Mouse (Mus musculus): ENCODE data around the gene Bpifb6.

Bpifb6 gene

DNA sequence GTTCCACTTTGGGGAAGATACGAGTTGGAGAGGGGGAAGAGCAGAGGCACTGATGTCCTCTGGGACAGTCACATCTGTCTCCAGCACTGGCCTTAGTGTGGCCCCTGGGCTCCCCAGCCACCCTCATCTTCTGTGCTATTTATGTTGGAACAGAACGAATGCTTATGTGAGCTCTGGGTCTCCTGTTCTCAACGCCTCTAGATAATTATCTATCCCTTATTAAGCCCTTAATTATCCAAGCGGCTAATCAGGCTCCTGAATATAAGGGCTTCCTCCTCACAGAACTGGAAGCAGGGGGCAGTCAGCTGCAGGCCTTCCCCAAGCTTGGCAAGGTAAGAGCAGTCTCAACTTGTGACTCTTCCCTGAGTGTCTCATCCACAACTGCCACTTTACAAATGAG, at the start of gene Bpifb6:
Gene Bpifb6 (plus strand): TSS at position 301 of the 400 bp plus-strand sequence.
- no peak for DNase-seq

DNA sequence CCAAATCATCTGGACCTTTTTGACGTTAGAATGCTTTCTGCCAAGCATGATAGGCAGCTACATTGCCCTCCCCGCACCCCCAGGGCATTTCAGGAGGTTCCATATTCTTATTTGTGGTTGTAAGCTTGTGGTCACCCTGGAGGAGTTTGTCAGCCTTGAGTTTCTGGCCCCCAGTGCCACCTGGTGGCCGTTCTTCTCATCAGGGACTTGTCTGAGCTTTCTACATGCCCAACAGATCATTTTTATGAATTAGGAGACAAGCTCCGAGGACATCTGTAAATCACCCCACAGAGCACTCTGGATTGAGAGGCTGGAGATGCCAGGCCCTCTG, 49.2 kb upstream of the Bpifb6 start:
- peak in 1 of 2 experiments; percentile 50 for DNase-seq

DNA sequence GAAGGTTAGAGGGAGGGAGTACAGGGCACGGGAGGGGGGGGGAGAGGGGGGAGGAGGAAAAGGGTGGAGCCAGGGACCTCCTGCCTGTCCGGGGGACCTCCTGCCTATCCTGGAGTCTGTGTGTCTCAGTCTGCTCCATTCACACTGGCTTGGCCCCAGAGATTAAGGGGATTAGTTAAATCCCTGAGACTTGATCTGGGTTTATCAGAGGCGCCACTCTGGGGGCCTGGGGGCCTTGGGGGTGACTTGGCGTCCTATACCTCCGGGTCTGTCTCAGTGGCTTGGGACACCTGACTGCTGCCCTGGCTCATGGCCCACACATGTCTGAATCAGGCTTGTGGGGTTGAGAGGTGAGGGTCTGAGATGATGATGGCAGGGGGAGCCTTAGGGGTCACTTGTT, 46.6 kb upstream of the Bpifb6 start:
- no peak for DNase-seq

DNA sequence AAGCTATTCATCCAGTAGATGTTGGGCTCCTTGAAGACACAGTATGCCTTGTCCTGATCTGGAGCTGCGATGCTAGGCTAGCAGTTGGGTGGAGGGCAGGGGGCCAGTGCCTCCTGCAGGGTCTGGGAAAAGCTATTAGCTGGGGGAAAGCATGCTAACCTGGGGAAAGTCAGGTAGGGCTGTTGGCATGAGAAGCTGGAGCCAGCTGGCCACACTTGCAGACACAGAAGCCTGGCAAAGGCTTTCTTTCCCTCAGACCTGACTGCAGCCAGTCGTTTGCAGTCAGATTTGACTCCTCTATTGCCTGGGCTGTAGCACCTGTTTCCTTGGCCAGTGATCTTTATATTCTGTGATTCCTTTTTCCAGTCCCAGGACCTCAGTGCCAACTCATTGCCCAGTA, 40.6 kb upstream of the Bpifb6 start:
- no peak for DNase-seq

DNA sequence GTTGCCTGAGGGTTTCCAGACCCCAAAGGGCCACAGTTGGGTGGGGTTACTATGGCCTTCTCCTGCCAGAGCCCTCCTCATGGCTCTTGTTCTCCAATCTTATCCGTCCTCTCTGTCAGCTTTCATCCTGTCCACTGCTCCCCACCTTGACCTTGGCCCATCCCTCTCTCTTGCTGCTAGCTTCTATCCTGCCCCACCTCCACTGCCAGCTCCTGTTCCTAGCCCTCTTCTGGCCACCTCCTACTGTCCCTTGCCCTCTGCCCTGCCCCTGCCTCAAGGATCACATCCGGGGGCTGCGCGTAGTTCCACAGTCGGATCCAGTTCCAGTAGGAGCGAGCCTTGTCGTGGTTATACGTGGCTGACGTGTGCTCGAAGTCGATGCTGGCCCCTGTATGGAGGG, 39.9 kb upstream of the Bpifb6 start:
- DNase-seq: no peak

DNA sequence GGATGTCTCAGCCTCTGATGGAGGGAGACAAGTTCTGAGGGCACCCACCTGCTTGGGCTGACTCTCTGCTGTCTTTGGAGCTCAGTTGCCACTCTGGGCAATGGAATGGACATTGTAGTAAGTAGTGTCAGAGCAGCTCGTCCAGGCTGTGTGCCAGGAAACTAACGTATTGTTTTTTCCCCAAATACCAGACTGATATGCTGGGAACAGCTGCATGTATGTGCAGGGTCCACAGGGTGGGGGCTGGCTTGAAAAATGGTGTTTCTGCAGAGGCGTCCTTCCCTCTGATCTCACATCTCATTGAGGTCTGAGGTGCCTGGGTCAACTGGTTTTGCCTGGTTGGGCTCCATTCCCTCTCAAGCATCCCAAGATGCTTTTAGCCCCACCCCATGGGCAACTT, 39.5 kb upstream of the Bpifb6 start:
- no peak for DNase-seq

DNA sequence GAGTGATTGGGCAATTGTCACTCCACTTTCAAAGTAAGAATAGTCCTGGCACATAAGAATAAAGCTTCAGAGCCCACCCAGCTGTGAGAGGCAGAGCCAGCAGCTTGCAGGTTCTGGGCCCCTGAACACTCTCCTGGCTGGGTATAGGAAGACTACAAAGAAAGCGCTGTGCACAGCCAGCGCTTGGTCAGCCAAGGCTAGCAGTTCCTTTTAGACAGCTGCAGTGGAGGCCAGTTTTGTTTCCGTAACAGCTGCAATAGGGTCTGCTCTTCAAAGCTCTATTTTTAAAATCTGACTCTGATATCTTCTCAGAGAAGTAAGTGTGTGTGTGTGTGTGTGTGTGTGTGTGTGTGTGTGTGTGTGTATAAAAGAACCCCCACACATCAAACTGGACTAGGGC, 38.2 kb upstream of the Bpifb6 start:
- DNase-seq: no peak

DNA sequence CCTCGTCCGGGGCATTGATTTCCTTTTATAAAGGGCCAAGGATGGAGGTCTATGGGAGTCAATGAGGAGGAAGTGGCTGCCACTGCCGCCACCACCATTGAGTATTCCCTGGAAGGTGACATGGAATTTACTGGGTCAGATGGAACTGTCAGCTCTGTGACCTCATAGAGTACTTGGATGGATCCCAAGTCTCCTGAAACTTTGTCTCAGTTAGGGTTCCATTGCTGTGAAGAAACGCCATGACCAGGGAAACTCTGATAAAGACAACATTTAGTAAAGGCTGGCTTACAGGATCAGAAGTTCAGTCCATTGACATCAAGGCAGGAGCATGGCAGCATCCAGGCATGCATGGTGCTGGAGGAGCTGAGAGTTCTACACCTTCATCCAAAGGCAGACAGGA, 29.2 kb upstream of the Bpifb6 start, which contains the start of gene Sun5:
Gene Sun5 (minus strand): TSS at position 101 of the 400 bp plus-strand sequence.
- no peak for DNase-seq

DNA sequence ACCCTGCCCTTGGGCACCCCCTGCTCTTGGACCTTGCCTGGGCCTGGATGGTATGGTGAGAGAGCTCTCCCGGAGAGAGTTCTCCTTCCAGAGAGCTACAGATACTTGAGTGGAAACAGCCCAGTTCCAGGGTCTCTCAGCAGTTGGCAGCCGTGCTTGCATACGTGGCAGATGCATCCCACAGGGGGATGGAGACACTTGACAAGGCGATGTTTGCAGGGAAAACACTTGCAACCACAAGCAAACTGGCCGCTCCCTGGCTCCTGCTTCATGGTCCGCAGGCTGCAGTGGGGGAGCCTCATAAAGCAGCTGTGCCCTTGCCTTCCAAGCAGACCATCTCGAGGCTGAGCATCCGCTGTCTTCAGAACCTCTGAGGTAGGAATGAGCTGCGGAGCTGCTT, 25.4 kb upstream of the Bpifb6 start, which contains the start of gene Bpifb2:
Gene Bpifb2 (plus strand): TSS at position 301 of the 400 bp plus-strand sequence.
- no peak for DNase-seq

DNA sequence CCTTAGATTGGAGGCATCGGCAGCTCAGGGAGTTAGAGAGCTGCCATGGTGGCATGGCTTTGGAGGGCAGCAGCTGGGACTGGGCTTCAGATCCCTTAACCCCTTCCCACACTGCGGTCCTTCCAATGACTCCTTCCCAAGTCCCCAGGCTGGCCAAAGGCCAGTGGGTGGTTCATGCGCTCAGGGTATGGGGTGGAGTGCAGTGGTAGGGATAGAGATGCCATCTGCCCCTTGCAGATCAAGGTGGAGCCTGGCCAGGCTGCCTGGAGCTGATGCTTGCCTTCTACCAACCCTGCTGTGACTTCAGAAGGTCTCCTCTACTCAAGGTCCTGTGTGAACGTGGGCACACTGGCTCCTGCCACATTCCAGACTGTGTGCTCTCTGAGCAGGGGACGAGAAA, 1.1 kb upstream of the Bpifb6 start:
- DNase-seq: no peak

DNA sequence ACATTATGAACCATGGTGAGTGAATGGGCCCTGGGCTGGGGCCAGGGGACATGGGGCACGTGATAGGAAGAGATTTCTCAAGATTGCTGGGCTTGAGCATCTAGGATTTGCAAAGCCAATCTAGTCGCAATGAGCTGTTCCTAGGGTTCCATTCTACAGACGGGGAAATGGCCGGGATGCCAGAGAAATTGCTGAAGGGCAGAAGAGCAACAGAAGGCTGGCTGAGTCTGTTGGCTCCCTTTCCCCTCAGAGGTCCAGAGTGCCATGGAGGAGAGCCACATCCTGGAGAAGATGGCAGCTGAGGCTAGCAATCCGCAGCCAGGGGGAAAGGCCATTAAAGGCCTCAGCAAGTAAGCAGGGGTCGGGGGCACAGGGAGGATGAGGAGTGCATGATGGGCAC, 2.5 kb downstream of the Bpifb6 start:
- no peak for DNase-seq

DNA sequence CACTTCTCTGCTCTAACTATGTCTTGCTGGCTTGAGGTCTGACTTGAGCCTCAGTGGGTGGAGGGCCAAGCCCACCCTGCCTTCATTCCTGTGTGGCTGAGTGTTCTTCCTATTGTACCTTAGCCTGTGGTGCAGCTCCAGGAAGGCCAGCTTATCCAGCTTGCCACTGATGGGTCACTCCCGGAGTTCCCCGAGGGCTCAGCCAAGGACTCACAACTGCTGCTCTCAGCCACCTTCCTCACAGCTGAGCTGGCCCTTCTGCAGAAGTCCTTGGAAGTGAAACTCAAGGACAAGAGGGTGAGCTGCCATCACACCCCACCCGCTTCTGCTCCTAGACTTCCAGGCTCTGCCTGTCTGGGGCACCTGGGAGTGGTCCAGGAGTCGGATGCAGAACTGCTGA, 6.4 kb downstream of the Bpifb6 start:
- no peak for DNase-seq

DNA sequence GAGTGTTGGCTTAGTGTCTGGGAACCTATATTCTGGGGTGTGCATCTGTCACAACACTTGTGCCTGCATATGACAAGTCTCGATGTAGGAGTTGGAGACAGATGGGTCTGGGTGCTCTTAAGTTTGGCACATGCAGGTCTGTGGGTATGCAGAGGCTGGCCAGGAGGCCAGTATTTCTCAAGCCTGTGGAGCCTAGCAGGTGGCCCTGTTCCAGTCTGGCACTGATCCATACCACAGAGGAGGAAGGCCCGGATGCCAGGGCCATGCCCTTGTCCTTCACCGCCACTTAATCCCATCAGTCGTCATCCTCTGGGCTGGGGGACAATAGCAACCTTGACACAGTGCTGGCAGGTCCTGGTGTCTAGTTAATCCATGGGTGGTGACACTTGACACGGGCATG, 14.0 kb downstream of the Bpifb6 start:
- no peak for DNase-seq

DNA sequence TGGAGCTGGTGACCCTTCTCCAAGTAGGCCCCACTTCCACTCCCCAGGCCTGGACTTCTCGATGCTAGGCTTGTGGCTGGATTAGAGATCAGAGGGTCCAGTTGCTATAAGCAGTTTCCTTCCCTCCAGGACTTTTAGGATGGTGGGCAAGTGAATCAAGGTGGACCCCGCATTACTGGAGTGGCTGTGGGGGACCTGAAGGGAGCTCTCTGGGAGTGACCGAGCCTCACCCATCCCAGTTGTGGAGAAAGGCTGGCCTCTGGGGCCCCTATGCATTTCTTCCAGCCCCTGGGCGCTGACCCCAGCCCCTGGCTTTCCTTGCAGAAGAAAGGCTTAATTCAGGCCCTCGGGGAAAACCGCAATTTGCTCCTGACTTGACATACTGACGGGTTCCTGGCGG, 17.7 kb downstream of the Bpifb6 start, which contains the start of gene Bpifb3:
Gene Bpifb3 (plus strand): TSS at position 301 of the 400 bp plus-strand sequence.
- DNase-seq: no peak

DNA sequence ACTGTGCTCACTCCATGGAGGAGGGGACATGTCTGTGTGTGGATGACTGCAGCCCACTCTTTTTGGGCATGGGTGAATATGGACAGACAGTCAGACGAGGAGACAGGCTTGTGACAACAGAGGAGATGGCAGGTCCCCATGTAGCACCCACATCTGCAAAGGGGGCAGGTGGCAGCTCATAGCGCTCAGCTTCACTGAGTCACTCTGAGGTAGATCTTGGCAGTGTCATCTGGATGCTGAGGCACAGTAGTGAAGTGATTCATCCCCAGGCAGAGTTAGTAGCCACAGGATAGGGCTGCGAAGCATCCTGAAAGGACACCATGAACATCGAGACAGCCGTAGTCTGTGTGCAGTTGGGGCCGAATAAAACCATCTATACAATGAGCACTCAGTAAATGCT, 21.1 kb downstream of the Bpifb6 start:
- no peak for DNase-seq

DNA sequence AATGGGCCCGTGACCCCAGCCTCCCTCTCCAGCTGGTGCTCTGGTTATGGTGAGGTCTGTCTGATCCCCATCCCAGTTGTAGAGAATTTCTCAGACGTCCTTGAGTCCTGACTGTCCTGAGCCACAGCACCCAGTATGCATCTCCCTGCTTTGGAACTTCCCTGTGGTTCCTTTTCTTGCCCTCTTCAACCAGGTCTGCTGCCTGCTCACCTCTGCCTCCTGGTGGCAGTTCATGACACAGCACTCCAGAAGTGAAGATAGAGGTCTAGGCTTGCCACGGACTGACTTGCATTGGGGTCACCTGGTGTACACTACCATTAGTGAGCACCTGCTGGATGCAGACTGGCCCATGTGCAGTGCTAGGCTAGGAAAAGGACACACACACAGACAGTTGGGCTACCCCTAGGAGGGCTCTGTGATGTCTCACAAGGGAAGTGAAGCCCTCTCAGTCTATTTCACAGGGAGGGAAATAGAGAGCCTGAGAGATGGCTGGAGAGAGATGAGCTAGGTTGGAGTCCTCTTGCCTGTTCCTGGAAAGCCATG, 29.8 kb downstream of the Bpifb6 start:
- peak in 1 of 2 experiments; percentile 36 for DNase-seq

DNA sequence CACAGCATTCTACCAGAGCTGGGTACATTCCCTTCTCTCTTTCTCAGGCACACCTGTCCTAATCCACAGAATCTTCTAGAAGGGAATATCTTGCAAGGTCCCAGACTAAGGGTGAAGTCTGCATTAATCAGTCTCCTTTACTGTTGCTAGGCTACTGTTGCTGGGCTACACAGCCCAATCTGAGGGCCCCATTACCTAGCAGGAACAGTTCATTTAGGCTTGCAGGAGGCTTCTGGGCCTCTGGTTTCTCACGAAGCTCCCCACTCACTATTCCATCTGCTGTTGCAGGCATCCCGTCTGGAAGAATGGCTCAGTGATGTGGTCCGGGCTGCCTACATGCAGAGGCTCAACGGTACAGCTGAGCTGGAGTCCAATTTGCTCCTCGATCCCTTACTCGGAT, 30.9 kb downstream of the Bpifb6 start:
- DNase-seq: no peak

DNA sequence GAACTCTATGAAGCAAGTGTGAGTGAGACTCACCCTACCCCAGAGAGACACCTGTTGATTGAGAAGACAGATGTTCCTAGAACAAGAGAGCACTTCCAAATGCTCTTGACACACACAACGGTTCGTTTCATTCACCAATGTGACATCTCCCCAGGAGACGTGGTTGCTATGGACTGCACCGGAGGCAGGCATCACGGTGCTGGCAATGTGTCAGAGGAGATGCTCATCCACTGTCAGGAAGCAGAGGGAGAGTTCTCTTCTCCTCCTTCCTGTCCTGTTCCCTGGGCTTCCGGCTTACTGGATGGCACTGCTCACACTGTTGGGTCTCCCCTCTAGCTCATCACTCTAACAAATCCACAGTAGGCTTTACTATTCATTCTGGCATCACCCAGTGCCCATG, 33.1 kb downstream of the Bpifb6 start:
- no peak for DNase-seq

DNA sequence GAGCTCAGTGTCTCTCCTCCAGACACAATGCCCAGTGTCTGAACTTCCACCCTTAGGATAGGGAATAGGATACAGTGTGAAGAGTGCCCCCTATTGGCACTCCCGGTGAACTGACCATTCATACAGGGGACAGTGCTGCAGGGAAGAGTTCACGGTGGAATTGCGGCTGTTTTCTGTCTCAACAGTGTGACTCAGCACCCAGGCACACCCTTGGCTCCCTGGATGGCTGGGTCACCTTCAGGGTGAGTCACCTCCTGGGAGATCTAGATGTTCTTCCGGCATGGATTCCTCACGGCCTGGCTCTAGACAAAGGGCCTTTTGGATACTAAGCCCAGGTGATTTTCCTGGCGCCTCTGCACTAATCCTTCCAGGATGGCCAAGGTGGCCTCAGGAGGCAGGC, 35.2 kb downstream of the Bpifb6 start:
- DNase-seq: no peak

DNA sequence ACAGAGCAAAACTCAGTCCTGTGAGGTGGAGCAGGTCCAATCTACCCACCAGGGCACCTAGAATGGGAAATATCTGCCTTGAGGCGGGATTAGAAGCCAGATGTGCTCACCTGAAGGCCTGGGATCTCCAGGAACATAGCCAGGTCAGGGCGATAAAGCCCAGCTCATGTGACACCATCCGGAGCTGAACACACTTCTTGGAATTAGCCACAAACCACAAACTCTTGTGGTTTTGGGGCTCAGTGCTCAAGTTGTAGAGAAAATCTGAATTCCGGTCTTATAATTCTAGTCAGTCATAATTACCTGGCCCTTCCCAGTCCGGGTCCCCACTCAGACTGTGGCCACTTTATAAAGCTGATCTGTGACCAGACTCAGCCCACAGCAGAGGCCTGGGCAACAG, 37.7 kb downstream of the Bpifb6 start, which contains the start of gene Bpifb4:
Gene Bpifb4 (plus strand): TSS at position 370 of the 400 bp plus-strand sequence.
- DNase-seq: no peak

DNA sequence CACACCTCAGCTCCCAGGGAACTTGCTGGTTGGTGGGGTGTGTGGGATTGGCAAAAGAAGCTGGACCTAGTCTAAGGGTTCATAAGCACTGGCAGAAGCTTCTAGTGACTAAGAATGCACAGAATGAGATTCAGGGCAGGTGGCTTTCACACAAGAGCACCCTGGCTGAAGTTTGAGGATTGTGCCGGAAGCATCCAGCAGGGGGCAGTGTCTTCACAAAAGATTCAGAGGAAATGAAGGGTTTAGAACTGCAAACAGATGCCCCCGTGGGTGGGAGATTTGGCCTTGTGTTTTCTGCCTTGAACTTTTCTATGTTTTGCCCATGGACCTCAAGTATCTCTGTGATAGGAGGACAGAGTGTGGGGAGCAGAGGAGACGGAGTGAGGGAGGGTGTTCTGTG, 43.3 kb downstream of the Bpifb6 start:
- peak in 1 of 2 experiments; percentile 49 for DNase-seq

DNA sequence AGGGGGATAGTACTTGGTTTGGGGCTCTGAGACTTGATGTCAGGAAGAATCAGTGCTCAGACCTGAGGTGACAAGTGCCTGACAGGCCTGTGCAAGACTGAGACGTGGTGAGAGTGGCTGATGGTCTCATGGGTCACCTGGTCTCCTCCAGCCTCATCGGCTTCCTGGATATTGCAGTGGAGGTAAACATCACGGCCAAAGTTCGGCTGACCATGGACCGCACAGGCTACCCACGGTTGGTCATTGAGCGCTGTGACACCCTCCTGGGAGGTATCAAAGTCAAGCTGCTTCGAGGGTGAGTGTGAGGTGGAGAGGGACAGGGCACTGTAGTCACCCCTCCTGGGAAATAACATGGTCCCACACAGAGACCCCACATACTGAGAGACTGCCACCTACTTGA, 44.4 kb downstream of the Bpifb6 start:
- no peak for DNase-seq

DNA sequence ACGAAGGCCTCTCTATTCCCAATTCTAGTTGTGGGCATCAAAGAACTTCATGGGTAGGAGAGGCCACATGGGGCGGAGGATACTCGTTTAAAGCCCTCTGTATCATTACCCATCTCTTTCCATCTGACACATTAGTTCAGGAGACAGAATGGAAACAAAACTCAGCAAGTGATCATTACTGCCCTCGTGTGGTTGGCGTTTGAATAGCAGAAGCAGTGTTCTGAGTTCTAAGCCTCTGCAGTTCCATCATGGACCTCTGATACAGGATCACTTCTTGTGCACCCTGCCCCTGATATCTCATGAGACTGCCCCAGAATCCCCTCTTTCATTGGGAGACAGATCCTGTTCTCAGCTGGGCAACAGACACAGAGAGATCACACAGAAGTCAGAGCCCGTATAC, 52.7 kb downstream of the Bpifb6 start:
- peak in 1 of 2 experiments; percentile 56 for DNase-seq

DNA sequence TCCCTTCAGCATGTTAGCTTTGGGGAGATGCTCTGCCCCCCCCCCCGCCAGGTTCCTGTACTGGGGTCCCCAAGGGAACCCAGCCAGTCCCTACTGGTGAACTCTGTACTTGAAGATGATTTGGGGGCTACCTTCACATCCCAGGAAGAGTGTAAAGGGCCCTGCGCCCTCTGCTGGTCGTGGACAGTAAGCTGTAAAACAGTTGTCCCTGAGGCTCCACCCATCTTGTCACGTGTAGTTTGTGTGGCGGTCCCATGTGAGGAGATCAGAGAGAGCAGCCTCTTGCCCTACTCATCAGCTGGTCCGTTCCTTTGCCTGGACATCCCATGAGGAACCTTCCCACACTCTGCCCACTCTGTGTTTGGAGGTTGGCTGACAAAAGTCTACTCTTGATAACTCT, 53.6 kb downstream of the Bpifb6 start:
- DNase-seq: peak in 1 of 2 experiments; percentile 37
